Mouse (Mus musculus) thymus, adult 2 months (tissue): Measurements from ENCODE around the gene Trp73. TPM values are rescaled to one million over a fixed set of nuclear protein-coding genes. Genes with fewer than 3 reads are reported as not detected.
A peak's percentile ranks its signal among the peaks of the same experiment; 100 is the strongest.

Experiments
- DNase-seq: peaks from one replicate; pipeline ENCODE4 v3.0.0; 2021
- H3K27ac ChIP-seq: fragments of 200-500 bp; 2 replicates; pipeline ENCODE4 v1.5.1; 2012; ENCODE audit warnings: low read length, control low read depth; ENCODE audit not compliant: control insufficient read depth, insufficient read depth
- H3K27me3 ChIP-seq: fragments of 200-500 bp; 2 replicates; pipeline ENCODE4 v1.6.1; 2012; ENCODE audit warnings: mild to moderate bottlenecking, low read length, moderate library complexity, mixed read lengths; ENCODE audit not compliant: control insufficient read depth, insufficient read depth
- H3K36me3 ChIP-seq: fragments of 200-500 bp; 2 replicates; pipeline ENCODE4 v1.6.1; 2012; ENCODE audit warnings: mild to moderate bottlenecking, low read length, moderate library complexity; ENCODE audit not compliant: control insufficient read depth, insufficient read depth
- H3K4me1 ChIP-seq: fragments of 200-500 bp; replicated peaks from 2 replicates; pipeline ENCODE4 v1.6.1; 2012; ENCODE audit warnings: low read length; ENCODE audit not compliant: control insufficient read depth, insufficient read depth
- H3K4me3 ChIP-seq: fragments of 200-500 bp; 2 replicates; pipeline ENCODE4 v1.5.1; 2012; ENCODE audit warnings: mild to moderate bottlenecking, low read length, control low read depth, moderate library complexity; ENCODE audit not compliant: control insufficient read depth, insufficient read depth
- CTCF ChIP-seq: fragments of 200-500 bp; IDR thresholded peaks from 2 replicates; pipeline ENCODE4 v1.5.1; 2012; ENCODE audit warnings: mild to moderate bottlenecking, control low read depth, low read length, moderate library complexity, borderline replicate concordance; ENCODE audit not compliant: control insufficient read depth, poor library complexity, insufficient read depth; ENCODE audit errors: extremely low read depth
- POLR2A ChIP-seq: fragments of 200-500 bp; IDR thresholded peaks from 2 replicates; pipeline ENCODE4 v1.6.1; 2012; ENCODE audit warnings: mild to moderate bottlenecking, low read length, control low read depth, moderate library complexity; ENCODE audit not compliant: control insufficient read depth, poor library complexity, insufficient read depth; ENCODE audit errors: extremely low read depth
- WGBS: fragments of 180-500 bp; shearing (Covaris S2); methylation state at CpG from one replicate; pipeline ENCODE4 v1.1.7; 2018; 5-methylcytosine and 5-hydroxymethylcytosine counted together
- polyA plus RNA-seq: library from polyadenylated mRNA; depleted of rRNA; stranded (reverse); fragments of >200 nt; gene quantifications from 2 replicates; pipeline ENCODE4 v1.2.3, GENCODE M21; 2012

Trp73 gene
- polyA plus RNA-seq, 1 experiment = 1.0 TPM

DNA sequence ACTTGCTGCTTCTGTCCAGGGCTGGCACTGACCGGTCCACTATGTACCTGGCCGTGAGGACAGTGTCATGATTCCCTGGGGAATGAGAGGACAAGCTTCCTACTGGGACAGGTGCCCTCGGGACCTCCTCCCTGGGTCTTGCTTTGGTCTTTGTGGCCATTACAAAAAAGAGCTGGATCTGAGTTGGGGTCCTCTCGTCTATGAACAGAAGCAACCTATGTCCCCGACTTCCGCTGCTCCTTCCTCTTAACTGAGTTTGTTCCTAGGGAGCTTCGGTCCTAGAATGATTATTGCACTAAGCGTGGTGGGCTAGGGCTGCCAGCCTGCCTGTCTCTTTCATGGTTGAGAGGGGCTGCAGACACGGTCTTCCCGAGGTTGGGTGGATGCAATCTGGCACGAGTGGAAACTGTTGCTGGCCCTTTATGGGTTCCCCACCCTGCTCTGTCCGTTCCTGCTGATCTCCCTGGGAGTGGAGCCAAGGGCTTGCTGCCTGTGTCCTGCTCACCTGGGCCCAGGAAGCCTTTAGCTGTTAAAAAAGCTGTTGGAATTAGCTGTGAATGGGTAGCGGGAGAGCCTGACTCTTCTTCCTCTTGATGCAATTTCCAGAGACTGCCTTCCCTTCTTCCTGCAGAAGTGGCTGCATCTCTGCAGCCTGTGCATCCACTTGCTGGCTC is 32.1 kb upstream of the Trp73 start:
- WGBS = 58% methylated on average over 13 of the region's 13 CpGs
- H3K4me1 ChIP-seq = no peaks in the 10 kb centered on the region
- no peak overlapping the region for H3K27ac ChIP-seq
- no peak for DNase-seq
- TF ChIP-seq POLR2A = no peak
- no peak for TF ChIP-seq CTCF
- H3K36me3 ChIP-seq = no peaks in the 10 kb centered on the region
- peaks cover 4% of the 10 kb centered on the region; the same call in 1 of the 2 replicates for H3K27me3 ChIP-seq
- H3K4me3 ChIP-seq = no peak overlapping the region

DNA sequence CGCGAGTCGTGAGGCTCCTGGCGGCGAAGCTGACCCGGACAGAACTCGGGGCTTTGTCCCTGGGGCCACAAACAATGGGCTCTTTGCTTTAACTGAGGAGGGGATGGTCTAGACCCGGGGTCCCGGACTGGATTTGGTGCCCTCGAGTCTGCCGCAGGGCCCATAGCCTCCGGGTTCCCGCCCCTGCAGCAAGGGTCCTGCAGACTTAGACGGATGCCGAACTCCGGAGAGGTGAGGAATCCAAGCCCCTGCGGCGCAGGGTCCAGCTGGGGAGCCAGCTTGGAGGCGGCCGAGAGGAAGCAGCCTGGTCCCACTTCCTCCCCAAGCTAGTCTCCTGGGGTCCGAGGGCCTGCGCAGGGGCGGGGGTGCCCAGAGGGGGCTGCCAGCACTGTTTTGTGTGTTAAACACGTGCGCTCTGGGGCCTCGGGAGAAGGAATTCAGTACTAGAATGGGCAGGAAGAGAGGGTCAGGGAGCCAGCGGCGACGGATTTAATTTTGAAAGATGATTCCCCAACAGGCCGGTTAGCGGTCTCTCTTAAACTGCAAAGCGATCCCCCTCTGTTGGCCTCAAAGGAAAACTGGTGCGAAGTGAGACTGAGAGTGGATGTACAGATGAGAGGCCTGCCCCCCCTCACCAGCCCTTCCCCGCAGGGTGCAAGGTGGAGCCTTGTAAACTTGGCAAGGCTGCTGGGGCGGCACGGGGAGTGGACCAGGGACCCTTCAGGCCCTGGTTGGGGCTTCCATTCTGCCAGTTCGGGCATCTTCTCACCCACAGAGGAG is 31.3 kb upstream of the Trp73 start:
- H3K4me1 ChIP-seq = no peaks in the 10 kb centered on the region
- no peak for DNase-seq
- no peak overlapping the region for H3K27ac ChIP-seq
- no peak overlapping the region for H3K4me3 ChIP-seq
- TF ChIP-seq CTCF (no peak), POLR2A (no peak)
- no peaks in the 10 kb centered on the region for H3K36me3 ChIP-seq
- 3% methylated on average over 37 of the region's 37 CpGs for WGBS
- H3K27me3 ChIP-seq = peaks cover 4% of the 10 kb centered on the region; the same call in 1 of the 2 replicates

GRCm38 (mm10) chr4:154170506-154171150 is 30.6 kb upstream of the Trp73 start, which contains the start of gene Megf6:
TSS of gene Megf6 (plus strand) at chr4:154170730.
- Histone ChIP-seq H3K36me3 (no peaks in the 10 kb centered on the region), H3K27me3 (peaks cover 4% of the 10 kb centered on the region; the same call in 1 of the 2 replicates), H3K4me1 (no peaks in the 10 kb centered on the region), H3K27ac (no peak within 1 kb of the TSS), H3K4me3 (no peak within 1 kb of the TSS)
- 3% methylated on average over 61 of the region's 61 CpGs for WGBS
- no peak for TF ChIP-seq POLR2A
- no peak for TF ChIP-seq CTCF
- no peak for DNase-seq

- no peaks in the 10 kb centered on the region for H3K36me3 ChIP-seq
- DNase-seq = no peak
- H3K4me3 ChIP-seq = no peak overlapping the region
- TF ChIP-seq CTCF = no peak
- no peak for TF ChIP-seq POLR2A
- no peak overlapping the region for H3K27ac ChIP-seq
- peaks cover 4% of the 10 kb centered on the region; the same call in 1 of the 2 replicates for H3K27me3 ChIP-seq
- WGBS = 8% methylated on average over 15 of the region's 15 CpGs
- no peaks in the 10 kb centered on the region for H3K4me1 ChIP-seq
These were observed 30.0 kb upstream of the Trp73 start for GRCm38 (mm10) chr4:154170021-154170420.

DNA sequence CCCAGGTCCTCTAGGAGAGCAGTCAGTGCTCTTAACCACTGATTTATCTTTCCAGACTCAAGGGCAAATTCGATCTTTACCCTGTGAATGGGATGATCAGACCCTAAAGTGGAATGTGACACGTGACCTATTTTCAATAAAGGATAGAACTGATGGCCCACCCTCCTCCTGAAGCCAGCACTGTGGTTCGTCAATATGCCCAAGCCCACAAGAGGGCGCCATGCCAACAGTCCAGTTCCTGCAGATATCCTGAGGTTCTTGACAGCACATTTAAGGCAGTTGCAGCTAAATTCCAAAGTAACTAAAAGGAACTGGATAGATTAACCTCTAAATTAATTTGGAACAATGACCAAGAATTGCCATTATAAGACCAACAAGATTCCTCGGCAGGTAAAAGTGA is 27.0 kb upstream of the Trp73 start:
- Histone ChIP-seq H3K27me3 (peaks cover 4% of the 10 kb centered on the region; the same call in 1 of the 2 replicates), H3K36me3 (no peaks in the 10 kb centered on the region), H3K4me1 (no peaks in the 10 kb centered on the region), H3K4me3 (no peak overlapping the region), H3K27ac (no peak overlapping the region)
- TF ChIP-seq POLR2A (no peak), CTCF (no peak)
- DNase-seq = peak; percentile 53
- WGBS = 28% methylated on average over 5 of the region's 5 CpGs

DNA sequence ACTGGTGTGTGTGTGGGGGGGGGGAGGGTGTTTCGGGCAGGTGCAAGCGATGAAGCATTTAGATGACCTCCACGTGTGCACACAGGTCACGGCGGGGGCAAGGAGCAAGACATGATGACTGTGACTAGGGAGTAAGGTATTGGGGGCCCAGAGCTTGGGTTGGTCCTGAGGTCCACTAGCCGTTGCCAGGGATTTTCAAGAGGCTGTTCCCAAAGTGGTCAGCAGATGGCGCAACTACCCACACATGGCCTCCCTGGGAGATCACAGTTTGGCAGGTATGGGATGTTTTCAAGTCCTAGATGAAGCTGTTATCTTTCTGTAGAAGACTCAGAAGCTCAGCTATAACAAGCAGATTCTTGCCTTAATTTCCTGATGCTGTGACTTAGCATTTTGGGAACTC is 23.3 kb upstream of the Trp73 start:
- no peak overlapping the region for H3K4me3 ChIP-seq
- H3K36me3 ChIP-seq = peaks cover 3% of the 10 kb centered on the region; the same call in 1 of the 2 replicates
- WGBS = 23% methylated on average over 7 of the region's 7 CpGs
- TF ChIP-seq POLR2A (no peak), CTCF (peak; percentile 74; the same call in 1 of the 2 replicates)
- H3K27me3 ChIP-seq = no peaks in the 10 kb centered on the region
- peaks cover 14% of the 10 kb centered on the region for H3K4me1 ChIP-seq
- no peak overlapping the region for H3K27ac ChIP-seq
- DNase-seq = peak; percentile 64
